19 mouse cellular contexts compared by ENCODE assay signal in the genomic region with DNA sequence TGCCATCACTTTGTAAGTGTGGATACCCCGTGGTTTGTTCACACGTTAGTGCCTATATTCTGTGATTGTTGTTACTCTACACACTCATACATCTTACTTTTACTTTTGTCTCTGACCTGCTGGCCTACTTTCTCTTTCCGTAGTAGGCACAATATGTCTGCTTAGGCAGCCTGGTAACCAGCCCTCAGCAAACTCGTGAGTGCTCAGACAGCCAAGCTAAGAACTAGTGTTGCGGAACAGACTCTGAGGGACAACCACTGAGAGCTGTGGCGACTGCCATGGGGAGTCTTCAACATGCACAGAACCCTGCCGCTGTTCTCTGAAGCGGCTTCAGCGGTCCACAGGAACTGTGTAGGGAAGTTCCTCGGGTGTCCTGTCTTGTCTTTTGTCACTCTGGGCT.
DNase-seq lines count a peak whose midpoint lies in the region; ATAC-seq and TF ChIP-seq lines count a peak whose summit lies in the region.
"Had no signal": no experiment of that assay in that cellular context is flagged by ENCODE, and none has a peak within 500 bp of the region (broad histone marks: within the 10 kb centered on the region; RNA-seq: fewer than 3 reads in every experiment).

No protein-coding gene starts in this region.

- no peak for DNase-seq in cerebellum, adult 9-11 months
- DNase-seq in kidney, postnatal 14 days = no peak
- DNase-seq in hindbrain, embryonic 14.5 days (ENCODE audit: low spot score) = no peak
- DNase-seq in thymus, postnatal 10 days (ENCODE audit: low spot score in 2 of 2) = no peak
- no peak for DNase-seq in layer of hippocampus, adult 8-10 months (ENCODE audit: low spot score in 2 of 2)
- DNase-seq: adrenal gland, adult 8-10 months; heart, adult 18-20 months; lung, embryonic 14.5 days; spleen, adult 18-20 months; thymus, postnatal 14 days had no signal

- no peak for TF ChIP-seq CTCF in E14TG2a.4 (conservative IDR thresholded peaks at IDR 0.05; ENCODE audit: low read length)

- no peak overlapping the region for H3K27ac ChIP-seq in kidney, embryonic 14.5 days (ENCODE audit: low read depth, low read length)
- H3K27ac ChIP-seq in hindbrain, embryonic 14.5 days = no peak overlapping the region
- H3K27ac ChIP-seq: embryonic facial prominence, embryonic 15.5 days; heart, embryonic 15.5 days; hindbrain, embryonic 15.5 days; neural tube, embryonic 15.5 days; stomach, embryonic 15.5 days had no signal

- no peaks in the 10 kb centered on the region for H3K27me3 ChIP-seq in kidney, embryonic 14.5 days (ENCODE audit: control insufficient read depth, insufficient read depth, low read length)
- H3K27me3 ChIP-seq in E14TG2a.4 (ENCODE audit: insufficient read depth, low read length) = no peaks in the 10 kb centered on the region
- H3K27me3 ChIP-seq in hindbrain, embryonic 14.5 days (ENCODE audit: control insufficient read depth, insufficient read depth, low read length) = no peaks in the 10 kb centered on the region
- H3K27me3 ChIP-seq: embryonic facial prominence, embryonic 15.5 days; heart, embryonic 15.5 days; hindbrain, embryonic 15.5 days; neural tube, embryonic 15.5 days; stomach, embryonic 15.5 days had no signal

- H3K9me3 ChIP-seq in kidney, embryonic 14.5 days (ENCODE audit: control insufficient read depth, low read length) = no peaks in the 10 kb centered on the region
- no peaks in the 10 kb centered on the region for H3K9me3 ChIP-seq in E14TG2a.4 (ENCODE audit: low read length)
- no peaks in the 10 kb centered on the region for H3K9me3 ChIP-seq in hindbrain, embryonic 14.5 days (ENCODE audit: control insufficient read depth, low read length)
- H3K9me3 ChIP-seq: embryonic facial prominence, embryonic 15.5 days; heart, embryonic 15.5 days; hindbrain, embryonic 15.5 days; neural tube, embryonic 15.5 days; stomach, embryonic 15.5 days had no signal

- ATAC-seq in cerebellum, adult (ENCODE audit: insufficient number of reproducible peaks, low FRiP score, low TSS enrichment) = peak; percentile 77
- peak; percentile 12; the same call in 1 of the 2 replicates for ATAC-seq in kidney, embryonic 14.5 days (ENCODE audit: low FRiP score, low TSS enrichment)
- ATAC-seq in hindbrain, embryonic 14.5 days (ENCODE audit: low FRiP score) = peak; percentile 43; the same call in 1 of the 2 replicates

- H3K36me3 ChIP-seq in kidney, embryonic 14.5 days (ENCODE audit: control insufficient read depth, insufficient read depth, low read length) = no peaks in the 10 kb centered on the region
- no peaks in the 10 kb centered on the region for H3K36me3 ChIP-seq in E14TG2a.4 (ENCODE audit: insufficient read depth, low read length)
- H3K36me3 ChIP-seq in hindbrain, embryonic 14.5 days (replicated peaks; ENCODE audit: control insufficient read depth, insufficient read depth) = no peaks in the 10 kb centered on the region
- H3K36me3 ChIP-seq: embryonic facial prominence, embryonic 15.5 days; heart, embryonic 15.5 days; hindbrain, embryonic 15.5 days; neural tube, embryonic 15.5 days; stomach, embryonic 15.5 days had no signal

- no peak overlapping the region for H3K9ac ChIP-seq in kidney, embryonic 14.5 days (ENCODE audit: low read depth, low read length)
- H3K9ac ChIP-seq in hindbrain, embryonic 14.5 days = no peak overlapping the region
- H3K9ac ChIP-seq: embryonic facial prominence, embryonic 15.5 days; heart, embryonic 15.5 days; hindbrain, embryonic 15.5 days; lung, embryonic 14.5 days; neural tube, embryonic 15.5 days; stomach, embryonic 15.5 days had no signal

- WGBS in kidney, embryonic 14.5 days = 74% methylated on average over 10 of the region's 10 CpGs
- WGBS in hindbrain, embryonic 14.5 days = 48% methylated on average over 10 of the region's 10 CpGs

- no peaks in the 10 kb centered on the region for H3K4me1 ChIP-seq in kidney, embryonic 14.5 days (ENCODE audit: control insufficient read depth, insufficient read depth, low read length)
- H3K4me1 ChIP-seq in E14TG2a.4 (replicated peaks; ENCODE audit: low read depth, low read length) = peaks cover 12% of the 10 kb centered on the region; the same call in 1 of the 2 replicates
- H3K4me1 ChIP-seq in hindbrain, embryonic 14.5 days (replicated peaks; ENCODE audit: control insufficient read depth, insufficient read depth, low read length) = no peaks in the 10 kb centered on the region
- H3K4me1 ChIP-seq: embryonic facial prominence, embryonic 15.5 days; hindbrain, embryonic 15.5 days; stomach, embryonic 15.5 days had no signal

- H3K4me2 ChIP-seq in kidney, embryonic 14.5 days (replicated peaks; ENCODE audit: low read depth, low read length) = no peak overlapping the region
- no peak overlapping the region for H3K4me2 ChIP-seq in hindbrain, embryonic 14.5 days (replicated peaks)
- H3K4me2 ChIP-seq: embryonic facial prominence, embryonic 15.5 days; heart, embryonic 15.5 days; hindbrain, embryonic 15.5 days; liver, embryonic 11.5 days; lung, embryonic 14.5 days; neural tube, embryonic 15.5 days; stomach, embryonic 15.5 days had no signal

- H3K4me3 ChIP-seq in kidney, embryonic 14.5 days (ENCODE audit: low read length) = no peak overlapping the region
- H3K4me3 ChIP-seq in E14TG2a.4 (replicated peaks; ENCODE audit: low read length) = 0 out of 2 replicates have a peak overlapping the region, but pooled peaks have one; percentile 11
- H3K4me3 ChIP-seq in hindbrain, embryonic 14.5 days (replicated peaks; ENCODE audit: low read length) = no peak overlapping the region
- H3K4me3 ChIP-seq: embryonic facial prominence, embryonic 15.5 days; heart, embryonic 15.5 days; hindbrain, embryonic 15.5 days; neural tube, embryonic 15.5 days; stomach, embryonic 15.5 days had no signal

Comparison
In these comparisons a context has a peak if more than half of its experiments do, and no peak if none do; other contexts are left out.
1. ATAC-seq: peak in every context shown above with its lines; median percentile 77 in cerebellum, adult; 43 in hindbrain, embryonic 14.5 days; 12 in kidney, embryonic 14.5 days.